Mouse (Mus musculus) lung, adult 2 months (tissue): ENCODE data around the gene Trpc4.

Source experiments
- CTCF ChIP-seq: fragments of 200-500 bp; IDR thresholded peaks from 2 replicates; pipeline ENCODE4 v1.5.1; 2011; ENCODE audit warnings: mild to moderate bottlenecking, low read length, control low read depth; ENCODE audit not compliant: insufficient read depth
- POLR2A ChIP-seq: fragments of 200-500 bp; IDR thresholded peaks from 2 replicates; pipeline ENCODE4 v1.6.1; 2011; ENCODE audit warnings: low read depth, mild to moderate bottlenecking, control low read depth, low read length, borderline replicate concordance; ENCODE audit errors: extremely low read depth

- TF ChIP-seq CTCF = no peak
- TF ChIP-seq POLR2A = no peak
These were observed 158.2 kb downstream of the Trpc4 start for GRCm38 (mm10) chr3:54314055-54314454.
